Mouse (Mus musculus) midbrain, embryonic 10.5 days (tissue): ENCODE results near the gene Auts2. TPM values are rescaled to one million over a fixed set of nuclear protein-coding genes. Genes with fewer than 3 reads are reported as not detected.

Experiments used
- DNase-seq: peaks from one replicate; pipeline ENCODE4 v3.0.0-alpha.2; 2017; ENCODE audit warnings: low spot score
- H3K27ac ChIP-seq: fragments of 300-500 bp; sonication (generic); replicated peaks from 2 replicates; pipeline ENCODE4 v1.5.1; 2016; ENCODE audit warnings: mild to moderate bottlenecking
- H3K27me3 ChIP-seq: fragments of 300-500 bp; sonication (generic); 2 replicates; pipeline ENCODE4 v1.6.1; 2016; ENCODE audit warnings: low read depth, mild to moderate bottlenecking; ENCODE audit not compliant: poor library complexity, severe bottlenecking
- H3K36me3 ChIP-seq: fragments of 300-500 bp; sonication (generic); 2 replicates; pipeline ENCODE4 v1.6.1; 2016; ENCODE audit warnings: mild to moderate bottlenecking, moderate library complexity
- H3K4me1 ChIP-seq: fragments of 300-500 bp; sonication (generic); 2 replicates; pipeline ENCODE4 v1.6.1; 2016
- H3K4me3 ChIP-seq: fragments of 300-500 bp; sonication (generic); 2 replicates; pipeline ENCODE4 v1.5.1; 2016; ENCODE audit warnings: mild to moderate bottlenecking, moderate library complexity
- H3K9me3 ChIP-seq: fragments of 300-500 bp; sonication (generic); replicated peaks from 2 replicates; pipeline ENCODE4 v1.6.1; 2016; ENCODE audit warnings: mild to moderate bottlenecking
- WGBS: fragments of 180-500 bp; shearing (Covaris S2); methylation state at CpG from one replicate; pipeline ENCODE4 v1.1.7; 2016; 5-methylcytosine and 5-hydroxymethylcytosine counted together
- polyA plus RNA-seq: library from polyadenylated mRNA; unstranded; fragments of >200 nt; fragmentation: Nextera tagmentation; extraction: Ambion mirVana; gene quantifications from 2 replicates; pipeline ENCODE4 v1.2.1, GENCODE M21; 2016

Gene Auts2
- polyA plus RNA-seq, 1 experiment from 2014 or later = 32.3 TPM

DNA sequence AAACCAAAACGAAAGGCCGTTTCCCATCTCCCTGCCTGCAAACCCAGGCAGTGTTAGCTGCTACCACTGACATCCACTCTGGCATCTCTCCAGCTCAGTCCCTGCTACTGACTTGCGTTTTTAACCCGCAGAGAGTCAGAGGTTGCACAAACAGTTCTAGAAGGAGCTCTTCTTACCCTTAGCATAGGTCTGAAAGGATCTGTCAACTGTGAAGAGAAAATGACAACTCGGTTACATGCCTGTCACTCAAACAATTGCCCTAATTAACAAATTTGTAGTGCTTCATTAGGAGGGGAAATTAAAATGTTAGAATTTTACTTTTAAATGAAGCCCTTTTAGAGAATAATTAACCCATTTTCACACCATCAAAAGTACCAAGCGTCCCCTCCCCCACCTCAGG is 1083.2 kb downstream of the Auts2 start:
- Histone ChIP-seq H3K36me3 (peaks cover 99% of the 10 kb centered on the region), H3K27me3 (no peaks in the 10 kb centered on the region), H3K27ac (no peak overlapping the region), H3K4me1 (peaks cover 11% of the 10 kb centered on the region; the same call in 1 of the 2 replicates), H3K4me3 (no peak overlapping the region), H3K9me3 (no peaks in the 10 kb centered on the region)
- WGBS = 88% methylated on average over 6 of the region's 6 CpGs
- no peak for DNase-seq

DNA sequence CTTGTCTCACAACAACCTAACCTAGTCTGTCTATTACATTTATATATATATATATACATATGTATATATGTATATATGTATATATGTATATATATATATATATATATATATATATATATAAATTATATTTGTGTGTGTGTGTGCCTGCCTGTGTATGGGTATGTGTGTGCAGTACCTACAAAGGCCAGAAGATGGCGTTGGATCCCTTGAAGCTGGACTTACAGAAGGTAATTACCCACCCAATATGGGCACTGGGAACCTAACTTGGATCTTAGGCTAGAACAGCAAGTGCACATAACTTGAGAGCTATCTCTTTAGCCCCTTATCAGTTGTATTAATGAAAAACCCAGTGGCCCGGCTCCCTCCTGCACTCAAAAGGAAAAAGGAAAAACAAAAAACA is 1083.6 kb downstream of the Auts2 start:
- Histone ChIP-seq H3K4me3 (no peak overlapping the region), H3K9me3 (no peaks in the 10 kb centered on the region), H3K27me3 (no peaks in the 10 kb centered on the region), H3K4me1 (peaks cover 11% of the 10 kb centered on the region; the same call in 1 of the 2 replicates), H3K27ac (no peak overlapping the region), H3K36me3 (peaks cover 99% of the 10 kb centered on the region)
- WGBS = 71% methylated on average over 2 of the region's 2 CpGs
- no peak for DNase-seq

- H3K9me3 ChIP-seq = no peaks in the 10 kb centered on the region
- peaks cover 99% of the 10 kb centered on the region for H3K36me3 ChIP-seq
- no peak overlapping the region for H3K4me3 ChIP-seq
- H3K27ac ChIP-seq = no peak overlapping the region
- DNase-seq = no peak
- H3K27me3 ChIP-seq = no peaks in the 10 kb centered on the region
- WGBS = 47% methylated on average over 6 of the region's 6 CpGs
- peaks cover 11% of the 10 kb centered on the region; the same call in 1 of the 2 replicates for H3K4me1 ChIP-seq
These were observed 1084.4 kb downstream of the Auts2 start for GRCm38 (mm10) chr5:131458700-131459099.

DNA sequence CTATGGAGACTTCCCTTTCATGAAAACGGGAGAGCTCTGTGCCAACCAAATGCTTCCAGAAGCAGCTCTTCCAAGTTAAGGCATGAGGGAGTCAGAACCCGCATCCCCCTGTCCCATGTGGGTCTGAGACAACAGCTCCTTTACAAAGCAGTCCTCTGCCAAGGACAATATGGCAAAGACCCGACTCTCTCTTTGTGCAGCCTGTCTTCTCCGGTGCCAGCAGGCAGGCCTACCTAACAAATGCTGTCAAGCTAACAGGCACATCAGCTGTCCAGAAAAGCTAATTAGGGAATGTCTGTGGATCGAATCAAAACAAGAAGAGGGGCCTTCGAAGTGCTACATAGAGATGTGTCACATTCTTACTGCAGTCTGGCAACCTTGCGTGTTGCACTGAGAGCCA is 1085.1 kb downstream of the Auts2 start:
- WGBS = 92% methylated on average over 7 of the region's 7 CpGs
- Histone ChIP-seq H3K4me1 (peaks cover 11% of the 10 kb centered on the region; the same call in 1 of the 2 replicates), H3K36me3 (peaks cover 99% of the 10 kb centered on the region), H3K4me3 (no peak overlapping the region), H3K27ac (no peak overlapping the region), H3K9me3 (no peaks in the 10 kb centered on the region), H3K27me3 (no peaks in the 10 kb centered on the region)
- no peak for DNase-seq

DNA sequence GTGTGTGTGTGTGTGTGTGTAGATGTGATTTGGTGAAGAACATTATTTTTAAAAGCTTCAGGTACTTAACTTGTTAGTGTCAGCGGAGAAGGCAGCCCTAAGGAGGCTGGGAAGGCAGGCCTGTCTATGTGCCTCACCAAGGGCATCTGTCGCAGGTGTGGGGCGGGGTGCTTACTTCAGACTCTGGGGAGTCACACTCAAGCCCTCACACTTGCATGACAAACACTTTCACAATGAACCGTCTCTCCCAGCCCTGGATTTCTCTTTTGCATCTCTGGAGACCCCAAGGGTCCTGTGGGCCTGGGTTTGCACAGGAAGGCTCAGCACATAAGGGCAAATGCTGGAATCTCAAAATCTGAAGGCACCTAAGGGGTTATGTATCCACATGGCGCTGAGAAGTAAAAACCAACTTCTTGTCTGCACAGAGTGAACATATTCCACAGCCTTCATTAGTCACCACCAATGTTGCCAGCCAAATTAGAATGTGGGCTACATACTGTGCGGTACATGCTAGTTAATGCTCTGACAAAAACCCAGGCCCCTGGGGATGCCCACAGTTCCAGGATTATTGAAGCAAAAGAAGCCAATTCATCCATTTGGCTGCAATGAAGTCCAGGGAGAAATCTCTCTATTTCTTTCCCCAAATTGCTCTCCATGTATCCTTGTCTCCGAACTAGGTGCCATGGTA is 1093.8 kb downstream of the Auts2 start:
- no peak for DNase-seq
- Histone ChIP-seq H3K27ac (no peak overlapping the region), H3K36me3 (peaks cover 100% of the 10 kb centered on the region), H3K27me3 (no peaks in the 10 kb centered on the region), H3K9me3 (no peaks in the 10 kb centered on the region), H3K4me3 (no peak overlapping the region), H3K4me1 (no peaks in the 10 kb centered on the region)
- WGBS = 88% methylated on average over 7 of the region's 7 CpGs

GRCm38 (mm10) chr5:131435239-131435876 is 1107.8 kb downstream of the Auts2 start:
- peaks cover 40% of the 10 kb centered on the region for H3K36me3 ChIP-seq
- no peaks in the 10 kb centered on the region for H3K4me1 ChIP-seq
- H3K27ac ChIP-seq = no peak overlapping the region
- no peaks in the 10 kb centered on the region; the same call in 1 of the 2 replicates for H3K27me3 ChIP-seq
- H3K9me3 ChIP-seq = peaks cover 6% of the 10 kb centered on the region; the same call in 1 of the 2 replicates
- WGBS = 88% methylated on average over 10 of the region's 10 CpGs
- no peak for DNase-seq
- no peak overlapping the region for H3K4me3 ChIP-seq

GRCm38 (mm10) chr5:131433291-131433690 is 1109.9 kb downstream of the Auts2 start:
- no peak for DNase-seq
- Histone ChIP-seq H3K4me1 (no peaks in the 10 kb centered on the region), H3K27me3 (peaks cover 15% of the 10 kb centered on the region), H3K4me3 (no peak overlapping the region), H3K9me3 (no peaks in the 10 kb centered on the region), H3K27ac (no peak overlapping the region), H3K36me3 (peaks cover 19% of the 10 kb centered on the region)
- WGBS = 93% methylated on average over 4 of the region's 4 CpGs

DNA sequence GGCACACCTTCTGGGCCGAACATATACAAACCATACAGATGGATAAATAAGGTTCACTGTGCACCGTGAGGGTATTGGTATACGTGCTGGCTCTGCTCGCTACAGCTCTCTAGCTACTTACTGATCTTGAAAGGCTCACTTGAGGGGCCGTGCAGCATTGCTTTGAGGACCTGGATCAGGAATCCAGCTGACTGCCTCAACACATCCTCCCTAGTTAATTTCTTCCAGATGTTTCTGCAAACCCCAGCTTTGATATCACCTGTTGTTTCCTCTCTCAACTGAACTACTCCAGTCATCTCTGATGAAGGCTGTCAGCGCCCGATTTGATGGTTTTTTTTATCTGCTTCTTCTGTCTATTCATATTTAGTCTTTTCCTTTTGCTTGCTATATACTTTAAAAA is 1111.2 kb downstream of the Auts2 start:
- Histone ChIP-seq H3K9me3 (no peaks in the 10 kb centered on the region), H3K27ac (no peak overlapping the region), H3K36me3 (peaks cover 8% of the 10 kb centered on the region), H3K27me3 (peaks cover 18% of the 10 kb centered on the region), H3K4me1 (peaks cover 10% of the 10 kb centered on the region), H3K4me3 (no peak overlapping the region)
- 83% methylated on average over 7 of the region's 7 CpGs for WGBS
- no peak for DNase-seq

DNA sequence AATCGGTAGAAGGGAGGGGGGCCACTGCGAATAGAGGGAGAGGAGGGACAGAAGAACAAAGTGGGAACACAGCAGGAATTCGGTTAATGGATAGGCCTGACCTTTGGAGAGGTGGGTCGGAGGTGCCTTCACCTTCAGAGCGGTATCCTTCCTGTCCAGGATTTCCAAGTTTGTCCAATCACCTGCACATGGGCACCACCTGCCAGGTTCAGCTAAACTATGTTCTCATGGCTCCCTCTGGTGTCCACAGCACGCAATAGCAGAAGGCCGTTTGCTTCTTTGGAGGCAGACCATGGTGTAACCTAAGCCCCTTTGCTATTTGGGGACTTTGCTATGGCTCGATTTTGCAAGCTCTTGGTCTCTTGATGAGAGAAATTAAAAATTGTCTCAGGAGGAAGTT is 1113.0 kb downstream of the Auts2 start:
- no peak overlapping the region for H3K4me3 ChIP-seq
- H3K27me3 ChIP-seq = peaks cover 26% of the 10 kb centered on the region
- peaks cover 15% of the 10 kb centered on the region for H3K4me1 ChIP-seq
- no peaks in the 10 kb centered on the region for H3K9me3 ChIP-seq
- peak; percentile 56 for DNase-seq
- WGBS = 31% methylated on average over 8 of the region's 8 CpGs
- H3K36me3 ChIP-seq = no peaks in the 10 kb centered on the region
- H3K27ac ChIP-seq = no peak overlapping the region

- Histone ChIP-seq H3K4me3 (no peak overlapping the region), H3K36me3 (no peaks in the 10 kb centered on the region), H3K4me1 (peaks cover 15% of the 10 kb centered on the region), H3K9me3 (no peaks in the 10 kb centered on the region), H3K27me3 (peaks cover 31% of the 10 kb centered on the region), H3K27ac (no peak overlapping the region)
- 64% methylated on average over 6 of the region's 6 CpGs for WGBS
- no peak for DNase-seq
These were observed 1113.6 kb downstream of the Auts2 start for GRCm38 (mm10) chr5:131429563-131429962.

DNA sequence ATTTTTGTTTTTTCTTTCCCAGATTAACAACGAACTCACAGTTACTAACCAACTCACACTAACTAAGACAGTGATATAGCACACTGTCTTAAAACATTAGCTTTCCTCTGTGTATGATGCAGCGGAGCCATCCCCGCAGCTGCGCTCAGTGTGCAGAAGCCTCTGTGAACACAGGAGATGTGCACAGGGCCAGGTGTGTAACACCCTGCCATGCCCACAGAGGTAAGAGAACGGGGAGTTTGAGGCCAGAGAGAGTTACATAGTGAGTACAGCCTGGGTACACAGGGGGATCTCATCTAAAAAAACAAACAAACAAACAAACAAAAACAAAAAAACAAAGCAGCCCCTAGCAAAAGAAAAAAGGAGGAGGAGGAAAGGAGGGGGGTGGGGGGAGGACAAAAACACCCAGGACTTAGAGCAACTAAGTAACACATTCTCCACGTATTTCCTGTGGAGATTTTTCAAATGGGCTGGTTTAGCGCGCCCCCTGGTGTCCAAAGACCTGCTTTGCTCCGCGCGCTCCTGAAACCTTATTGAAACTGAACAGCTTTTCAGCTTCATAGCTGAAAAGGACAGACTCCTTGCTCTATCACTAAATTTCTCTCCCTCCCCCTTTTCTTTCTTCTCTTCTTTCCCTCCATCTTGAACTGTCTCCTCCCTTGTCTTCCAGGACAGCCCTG is 1115.3 kb downstream of the Auts2 start:
- H3K36me3 ChIP-seq = no peaks in the 10 kb centered on the region
- no peak overlapping the region for H3K4me3 ChIP-seq
- peaks cover 15% of the 10 kb centered on the region for H3K4me1 ChIP-seq
- no peaks in the 10 kb centered on the region for H3K9me3 ChIP-seq
- WGBS = 33% methylated on average over 11 of the region's 11 CpGs
- H3K27ac ChIP-seq = no peak overlapping the region
- peak; percentile 77 for DNase-seq
- peaks cover 37% of the 10 kb centered on the region for H3K27me3 ChIP-seq

- H3K4me1 ChIP-seq = peaks cover 15% of the 10 kb centered on the region
- H3K9me3 ChIP-seq = no peaks in the 10 kb centered on the region
- H3K27ac ChIP-seq = no peak overlapping the region
- peaks cover 29% of the 10 kb centered on the region for H3K27me3 ChIP-seq
- no peaks in the 10 kb centered on the region for H3K36me3 ChIP-seq
- no peak overlapping the region for H3K4me3 ChIP-seq
- no peak for DNase-seq
- 85% methylated on average over 3 of the region's 3 CpGs for WGBS
These were observed 1120.4 kb downstream of the Auts2 start for GRCm38 (mm10) chr5:131422737-131423136.

DNA sequence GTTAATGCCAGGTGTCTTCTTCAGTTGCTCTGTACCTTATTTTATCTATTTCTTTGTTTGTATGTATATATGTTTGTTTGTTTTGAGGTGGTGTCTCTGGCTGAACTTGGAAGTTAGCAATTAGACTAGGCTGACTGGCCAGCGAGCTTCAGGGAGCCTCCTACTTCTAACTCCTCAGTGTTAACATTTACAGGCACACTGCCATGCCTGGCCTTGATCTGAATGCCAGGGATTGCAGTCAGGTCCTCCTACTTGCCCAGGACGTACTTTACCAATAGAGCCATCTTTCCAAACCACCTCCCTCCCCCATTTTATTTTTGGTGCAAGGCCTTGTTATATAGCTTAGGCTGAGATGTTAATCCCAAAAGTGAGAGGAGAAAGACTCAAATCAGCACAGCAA is 1122.7 kb downstream of the Auts2 start:
- no peak for DNase-seq
- no peak overlapping the region for H3K27ac ChIP-seq
- peaks cover 8% of the 10 kb centered on the region; the same call in 1 of the 2 replicates for H3K4me1 ChIP-seq
- WGBS = 71% methylated on average over 2 of the region's 2 CpGs
- H3K27me3 ChIP-seq = peaks cover 24% of the 10 kb centered on the region
- H3K4me3 ChIP-seq = no peak overlapping the region
- no peaks in the 10 kb centered on the region for H3K36me3 ChIP-seq
- no peaks in the 10 kb centered on the region for H3K9me3 ChIP-seq
